Mouse (Mus musculus): ENCODE measurements around the gene Cyb5d1. TPM values are rescaled to one million over a fixed set of nuclear protein-coding genes. Genes with fewer than 3 reads are reported as not detected.

Gene Cyb5d1
- polyA plus RNA-seq, 2 experiments, result 7.3 to 8.3 TPM

- Histone ChIP-seq H3K9me3 (ENCODE audit: control insufficient read depth, low read length) (no peaks in the 10 kb centered on the region), H3K9ac (replicated peaks) (no peak overlapping the region), H3K27ac (no peak overlapping the region), H3K27me3 (ENCODE audit: control insufficient read depth, insufficient read depth, low read length) (no peaks in the 10 kb centered on the region), H3K4me3 (ENCODE audit: insufficient read depth in 1 of 2, low read depth in 2 of 2, low read length in 2 of 2) (no peak overlapping the region), H3K4me2 (ENCODE audit: low read depth) (no peak overlapping the region), H3K4me1 (replicated peaks; ENCODE audit: control insufficient read depth in 2 of 2, insufficient read depth in 2 of 2, low read length in 1 of 2) (peaks cover 0 to 9% of the 10 kb centered on the region in 2 experiments; a peak in 2 of 4 replicates), H3K36me3 (replicated peaks; ENCODE audit: control insufficient read depth, insufficient read depth, low read depth) (no peaks in the 10 kb centered on the region)
- DNase-seq (ENCODE audit: low read depth in 3 of 3, low spot score in 3 of 3), result no peak
- WGBS (ENCODE audit: insufficient replicate concordance), result 68% methylated on average over 10 of the region's 10 CpGs
- TF ChIP-seq EP300 (IDR thresholded peaks at IDR 0.05; ENCODE audit: low read depth) (no peak), CTCF (IDR thresholded peaks at IDR 0.05; ENCODE audit: low read depth) (no peak)
- no peak for ATAC-seq (ENCODE audit: insufficient read depth)
Observed at GRCm38 (mm10) chr11:69382478-69383105, 12.8 kb downstream of the Cyb5d1 start.

GRCm38 (mm10) chr11:69381356-69381755 lies 14.1 kb downstream of the Cyb5d1 start:
- 73% methylated on average over 6 of the region's 6 CpGs for WGBS (ENCODE audit: insufficient replicate concordance)
- H3K9ac ChIP-seq (replicated peaks), result no peak overlapping the region

GRCm38 (mm10) chr11:69379600-69379999 lies 15.8 kb downstream of the Cyb5d1 start:
- H3K36me3 ChIP-seq (replicated peaks; ENCODE audit: control insufficient read depth, insufficient read depth, low read depth), result no peaks in the 10 kb centered on the region
- H3K9ac ChIP-seq (replicated peaks), result no peak overlapping the region
- DNase-seq (ENCODE audit: low read depth in 3 of 3, low spot score in 3 of 3) (no peak), ATAC-seq (ENCODE audit: insufficient read depth) (no peak)
- no peak overlapping the region for H3K4me2 ChIP-seq (ENCODE audit: low read depth)
- 38% methylated on average over 3 of the region's 3 CpGs for WGBS (ENCODE audit: insufficient replicate concordance)
- no peaks in the 10 kb centered on the region for H3K9me3 ChIP-seq (ENCODE audit: control insufficient read depth, low read length)
- H3K4me3 ChIP-seq (ENCODE audit: insufficient read depth in 1 of 2, low read depth in 2 of 2, low read length in 2 of 2), result no peak overlapping the region
- peaks cover 0 to 9% of the 10 kb centered on the region in 2 experiments; a peak in 2 of 4 replicates for H3K4me1 ChIP-seq (replicated peaks; ENCODE audit: control insufficient read depth in 2 of 2, insufficient read depth in 2 of 2, low read length in 1 of 2)
- no peak overlapping the region; the same call in 1 of the 2 replicates for H3K27ac ChIP-seq
- H3K27me3 ChIP-seq (ENCODE audit: control insufficient read depth, insufficient read depth, low read length), result no peaks in the 10 kb centered on the region
- no peak for TF ChIP-seq EP300 (IDR thresholded peaks at IDR 0.05; ENCODE audit: low read depth)

More at GRCm38 (mm10) chr11:69381356-69381755, 14.1 kb downstream of the Cyb5d1 start:
- H3K4me2 ChIP-seq (ENCODE audit: low read depth), result no peak overlapping the region
- no peak overlapping the region for H3K27ac ChIP-seq
- DNase-seq (ENCODE audit: low read depth in 3 of 3, low spot score in 3 of 3) (no peak), ATAC-seq (ENCODE audit: insufficient read depth) (no peak)
- no peak for TF ChIP-seq CTCF (IDR thresholded peaks at IDR 0.05; ENCODE audit: low read depth)
- TF ChIP-seq EP300 (IDR thresholded peaks at IDR 0.05; ENCODE audit: low read depth), result no peak
- H3K4me3 ChIP-seq (ENCODE audit: insufficient read depth in 1 of 2, low read depth in 2 of 2, low read length in 2 of 2), result no peak overlapping the region
- H3K4me1 ChIP-seq (replicated peaks; ENCODE audit: control insufficient read depth in 2 of 2, insufficient read depth in 2 of 2, low read length in 1 of 2), result peaks cover 0 to 9% of the 10 kb centered on the region in 2 experiments; a peak in 2 of 4 replicates
- no peaks in the 10 kb centered on the region for H3K9me3 ChIP-seq (ENCODE audit: control insufficient read depth, low read length)
- H3K27me3 ChIP-seq (ENCODE audit: control insufficient read depth, insufficient read depth, low read length), result no peaks in the 10 kb centered on the region
- H3K36me3 ChIP-seq (replicated peaks; ENCODE audit: control insufficient read depth, insufficient read depth, low read depth), result no peaks in the 10 kb centered on the region

- TF ChIP-seq EP300 (IDR thresholded peaks at IDR 0.05; ENCODE audit: low read depth) (no peak), CTCF (IDR thresholded peaks at IDR 0.05; ENCODE audit: low read depth) (no peak)
- H3K27me3 ChIP-seq (ENCODE audit: control insufficient read depth, insufficient read depth, low read length), result no peaks in the 10 kb centered on the region
- H3K27ac ChIP-seq, result no peak overlapping the region; the same call in 1 of the 2 replicates
- H3K4me1 ChIP-seq (replicated peaks; ENCODE audit: control insufficient read depth in 2 of 2, insufficient read depth in 2 of 2, low read length in 1 of 2), result peaks cover 17 to 25% of the 10 kb centered on the region in 2 experiments
- DNase-seq (ENCODE audit: low read depth in 3 of 3, low spot score in 3 of 3), result no peak
- no peak overlapping the region for H3K4me3 ChIP-seq (ENCODE audit: insufficient read depth in 1 of 2, low read depth in 2 of 2, low read length in 2 of 2)
- no peak overlapping the region for H3K9ac ChIP-seq (replicated peaks)
- no peak overlapping the region for H3K4me2 ChIP-seq (ENCODE audit: low read depth)
- no peaks in the 10 kb centered on the region for H3K36me3 ChIP-seq (replicated peaks; ENCODE audit: control insufficient read depth, insufficient read depth, low read depth)
- ATAC-seq (ENCODE audit: insufficient read depth), result no peak
- 56% methylated on average over 3 of the region's 3 CpGs for WGBS (ENCODE audit: insufficient replicate concordance)
- H3K9me3 ChIP-seq (ENCODE audit: control insufficient read depth, low read length), result no peaks in the 10 kb centered on the region
Observed at GRCm38 (mm10) chr11:69377766-69378165, 17.7 kb downstream of the Cyb5d1 start.

GRCm38 (mm10) chr11:69375646-69376045 lies 19.8 kb downstream of the Cyb5d1 start:
- TF ChIP-seq CTCF (IDR thresholded peaks at IDR 0.05; ENCODE audit: low read depth) (no peak), EP300 (IDR thresholded peaks at IDR 0.05; ENCODE audit: low read depth) (no peak)
- Histone ChIP-seq H3K36me3 (replicated peaks; ENCODE audit: control insufficient read depth, insufficient read depth, low read depth) (no peaks in the 10 kb centered on the region), H3K4me3 (ENCODE audit: insufficient read depth in 1 of 2, low read depth in 2 of 2, low read length in 2 of 2) (no peak overlapping the region), H3K9me3 (ENCODE audit: control insufficient read depth, low read length) (no peaks in the 10 kb centered on the region), H3K9ac (replicated peaks) (no peak overlapping the region), H3K4me1 (replicated peaks; ENCODE audit: control insufficient read depth in 2 of 2, insufficient read depth in 2 of 2, low read length in 1 of 2) (peaks cover 37 to 46% of the 10 kb centered on the region in 2 experiments), H3K4me2 (ENCODE audit: low read depth) (no peak overlapping the region), H3K27ac (no peak overlapping the region), H3K27me3 (ENCODE audit: control insufficient read depth, insufficient read depth, low read length) (no peaks in the 10 kb centered on the region; the same call in 1 of the 2 replicates)
- no peak for ATAC-seq (ENCODE audit: insufficient read depth)
- WGBS (ENCODE audit: insufficient replicate concordance), result 64% methylated on average over 4 of the region's 4 CpGs
- DNase-seq (ENCODE audit: low read depth in 3 of 3, low spot score in 3 of 3), result no peak

All from liver, embryonic 14.5 days (tissue).